Comparison of ENCODE assay signal across 8 mouse cellular contexts in the genomic region with DNA sequence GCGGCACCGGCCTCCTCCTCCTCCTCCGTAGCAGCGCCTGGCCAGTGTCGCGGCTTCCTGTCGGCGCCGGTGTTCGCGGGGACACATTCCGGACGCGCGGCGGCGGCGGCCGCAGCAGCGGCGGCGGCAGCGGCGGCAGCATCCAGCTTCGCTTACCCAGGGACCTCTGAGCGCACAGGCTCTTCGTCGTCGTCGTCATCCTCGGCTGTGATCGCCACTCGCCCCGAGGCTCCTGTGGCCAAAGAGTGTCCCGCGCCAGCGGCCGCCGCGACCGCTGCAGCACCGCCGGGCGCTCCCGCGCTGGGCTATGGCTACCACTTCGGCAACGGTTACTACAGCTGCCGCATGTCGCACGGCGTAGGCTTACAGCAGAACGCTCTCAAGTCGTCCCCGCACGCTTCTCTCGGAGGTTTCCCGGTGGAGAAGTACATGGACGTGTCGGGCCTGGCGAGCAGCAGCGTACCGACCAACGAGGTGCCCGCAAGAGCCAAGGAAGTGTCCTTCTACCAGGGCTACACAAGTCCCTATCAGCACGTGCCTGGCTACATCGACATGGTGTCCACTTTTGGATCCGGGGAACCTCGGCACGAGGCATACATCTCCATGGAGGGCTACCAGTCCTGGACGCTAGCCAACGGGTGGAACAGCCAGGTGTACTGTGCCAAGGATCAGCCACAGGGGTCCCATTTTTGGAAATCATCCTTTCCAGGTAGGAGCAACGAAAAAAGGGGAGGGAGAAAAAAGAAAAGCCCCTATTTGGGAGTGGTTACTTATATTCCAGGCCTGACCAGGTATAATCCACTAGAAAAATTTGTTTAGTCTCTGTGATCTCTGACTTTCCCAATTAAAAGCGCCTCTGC. TPM values are rescaled to one million over a fixed set of nuclear protein-coding genes. Genes with fewer than 3 reads are reported as not detected.
DNase-seq lines count a peak whose midpoint lies in the region; ATAC-seq lines count a peak whose summit lies in the region.

No protein-coding gene starts in this region.

- ATAC-seq in heart, embryonic 12.5 days (ENCODE audit: insufficient number of reproducible peaks, low FRiP score) = peak; percentile 22; the same call in 1 of the 2 replicates
- ATAC-seq in hindbrain, embryonic 16.5 days = peak; percentile 50; the same call in 1 of the 2 replicates
- ATAC-seq in midbrain, embryonic 13.5 days = peak; percentile 70

- no peaks in the 10 kb centered on the region for H3K9me3 ChIP-seq in heart, embryonic 12.5 days (replicated peaks)
- no peaks in the 10 kb centered on the region for H3K9me3 ChIP-seq in hindbrain, embryonic 16.5 days (ENCODE audit: control insufficient read depth, low read length)
- H3K9me3 ChIP-seq in midbrain, embryonic 13.5 days = no peaks in the 10 kb centered on the region

- H3K27ac ChIP-seq in heart, embryonic 12.5 days (ENCODE audit: poor library complexity, severe bottlenecking) = no peak overlapping the region
- H3K27ac ChIP-seq in brown adipose tissue, adult 24 weeks (replicated peaks; ENCODE audit: low read depth, low read length) = no peak overlapping the region
- no peak overlapping the region for H3K27ac ChIP-seq in hindbrain, embryonic 16.5 days (ENCODE audit: low read depth, low read length)
- no peak overlapping the region for H3K27ac ChIP-seq in midbrain, embryonic 13.5 days

- peaks cover 90% of the 10 kb centered on the region for H3K27me3 ChIP-seq in heart, embryonic 12.5 days (replicated peaks)
- H3K27me3 ChIP-seq in hindbrain, embryonic 16.5 days (replicated peaks; ENCODE audit: control insufficient read depth, insufficient read depth, low read length) = peaks cover 77% of the 10 kb centered on the region
- H3K27me3 ChIP-seq in midbrain, embryonic 13.5 days = peaks cover 98% of the 10 kb centered on the region

- peak overlapping the region; percentile 48 for H3K4me3 ChIP-seq in heart, embryonic 12.5 days
- H3K4me3 ChIP-seq in brown adipose tissue, adult 24 weeks (ENCODE audit: insufficient read depth, low read depth, low read length) = peak overlapping the region; percentile 41
- peak overlapping the region; percentile 34 for H3K4me3 ChIP-seq in hindbrain, embryonic 16.5 days (ENCODE audit: low read length)
- H3K4me3 ChIP-seq in midbrain, embryonic 13.5 days (replicated peaks) = peak overlapping the region; percentile 27

- peaks cover 19% of the 10 kb centered on the region for H3K4me1 ChIP-seq in heart, embryonic 12.5 days (replicated peaks)
- no peaks in the 10 kb centered on the region for H3K4me1 ChIP-seq in brown adipose tissue, adult 24 weeks (ENCODE audit: control insufficient read depth, insufficient read depth, insufficient read length, low read length)
- H3K4me1 ChIP-seq in hindbrain, embryonic 16.5 days (ENCODE audit: control insufficient read depth, insufficient read depth, low read depth, low read length) = peaks cover 9% of the 10 kb centered on the region
- H3K4me1 ChIP-seq in midbrain, embryonic 13.5 days (replicated peaks) = peaks cover 12% of the 10 kb centered on the region

- no peaks in the 10 kb centered on the region for H3K36me3 ChIP-seq in heart, embryonic 12.5 days
- H3K36me3 ChIP-seq in hindbrain, embryonic 16.5 days (ENCODE audit: control insufficient read depth, insufficient read depth, low read length) = no peaks in the 10 kb centered on the region
- no peaks in the 10 kb centered on the region for H3K36me3 ChIP-seq in midbrain, embryonic 13.5 days

- peak overlapping the region; percentile 76 for H3K4me2 ChIP-seq in heart, embryonic 12.5 days
- peak overlapping the region; percentile 51 for H3K4me2 ChIP-seq in hindbrain, embryonic 16.5 days (ENCODE audit: low read length)
- peak overlapping the region; percentile 49 for H3K4me2 ChIP-seq in midbrain, embryonic 13.5 days (replicated peaks)

- DNase-seq in heart, adult 8-10 months (ENCODE audit: low spot score) = no peak
- DNase-seq in ovary, postnatal 36 days (ENCODE audit: low spot score) = no peak
- DNase-seq in spleen, postnatal 10 days (ENCODE audit: low spot score in 2 of 2) = no peak
- no peak for DNase-seq in cerebellum, adult 9-10 months

- peak overlapping the region; percentile 9; the same call in 1 of the 2 replicates for H3K9ac ChIP-seq in heart, embryonic 12.5 days
- H3K9ac ChIP-seq in hindbrain, embryonic 16.5 days (ENCODE audit: low read depth, low read length) = no peak overlapping the region
- 0 out of 2 replicates have a peak overlapping the region, but pooled peaks have one; percentile 32 for H3K9ac ChIP-seq in midbrain, embryonic 13.5 days (replicated peaks)

- WGBS in heart, embryonic 12.5 days = under 1% methylated on average over 68 of the region's 74 CpGs
- under 1% methylated on average over 65 of the region's 74 CpGs for WGBS in hindbrain, embryonic 16.5 days
- under 1% methylated on average over 50 of the region's 74 CpGs for WGBS in midbrain, embryonic 13.5 days

RNA-seq across cellular contexts. Expression of gene Hoxd13, which starts 0.5 kb away (rescaled TPM):
- polyA plus RNA-seq in heart, embryonic 12.5 days (2016; fragmentation: Nextera tagmentation; extraction: Ambion mirVana) = 0.09 and 0.12 TPM in 2 replicates
- not detected for total RNA-seq in heart, adult 8-10 months (2022)
- not detected in 2 replicates for polyA plus RNA-seq in brown adipose tissue, adult 24 weeks (2012; ENCODE audit: insufficient read depth, insufficient read length, missing spikeins)
- 0.06 TPM in 1 of 2 replicates, not detected in the other for polyA plus RNA-seq in hindbrain, embryonic 16.5 days (2015; fragmentation: Nextera tagmentation; extraction: Ambion mirVana)
- polyA plus RNA-seq in midbrain, embryonic 13.5 days (2015; fragmentation: Nextera tagmentation; extraction: Ambion mirVana) = not detected in 2 replicates

RNA-seq across cellular contexts. Expression of gene Hoxd12, which starts 6.2 kb away (rescaled TPM):
- 0.14 and 0.15 TPM in 2 replicates for polyA plus RNA-seq in heart, embryonic 12.5 days (2016; fragmentation: Nextera tagmentation; extraction: Ambion mirVana)
- not detected for total RNA-seq in heart, adult 8-10 months (2022)
- polyA plus RNA-seq in brown adipose tissue, adult 24 weeks (2012; ENCODE audit: insufficient read depth, insufficient read length, missing spikeins) = not detected in 2 replicates
- polyA plus RNA-seq in hindbrain, embryonic 16.5 days (2015; fragmentation: Nextera tagmentation; extraction: Ambion mirVana) = not detected in 2 replicates
- not detected in 2 replicates for polyA plus RNA-seq in midbrain, embryonic 13.5 days (2015; fragmentation: Nextera tagmentation; extraction: Ambion mirVana)

RNA-seq across cellular contexts. Expression of gene Evx2, which starts 9.2 kb away (rescaled TPM):
- polyA plus RNA-seq in heart, embryonic 12.5 days (2016; fragmentation: Nextera tagmentation; extraction: Ambion mirVana) = not detected in 2 replicates
- total RNA-seq in heart, adult 8-10 months (2022) = not detected
- polyA plus RNA-seq in brown adipose tissue, adult 24 weeks (2012; ENCODE audit: insufficient read depth, insufficient read length, missing spikeins) = not detected in 2 replicates
- 0.40 and 0.58 TPM in 2 replicates for polyA plus RNA-seq in hindbrain, embryonic 16.5 days (2015; fragmentation: Nextera tagmentation; extraction: Ambion mirVana)
- polyA plus RNA-seq in midbrain, embryonic 13.5 days (2015; fragmentation: Nextera tagmentation; extraction: Ambion mirVana) = 0.62 and 0.89 TPM in 2 replicates

RNA-seq across cellular contexts. Expression of gene Hoxd11, which starts 10.8 kb away (rescaled TPM):
- polyA plus RNA-seq in heart, embryonic 12.5 days (2016; fragmentation: Nextera tagmentation; extraction: Ambion mirVana) = not detected in 2 replicates
- total RNA-seq in heart, adult 8-10 months (2022) = not detected
- not detected in 2 replicates for polyA plus RNA-seq in brown adipose tissue, adult 24 weeks (2012; ENCODE audit: insufficient read depth, insufficient read length, missing spikeins)
- polyA plus RNA-seq in hindbrain, embryonic 16.5 days (2015; fragmentation: Nextera tagmentation; extraction: Ambion mirVana) = not detected in 2 replicates
- polyA plus RNA-seq in midbrain, embryonic 13.5 days (2015; fragmentation: Nextera tagmentation; extraction: Ambion mirVana) = not detected in 2 replicates

RNA-seq across cellular contexts. Expression of gene Hoxd10, which starts 23.1 kb away (rescaled TPM):
- 0.10 TPM in 1 of 2 replicates, not detected in the other for polyA plus RNA-seq in heart, embryonic 12.5 days (2016; fragmentation: Nextera tagmentation; extraction: Ambion mirVana)
- total RNA-seq in heart, adult 8-10 months (2022) = under 1 TPM in 1 of 4 experiments, not detected in 3; 0.12 TPM
- not detected in 2 replicates for polyA plus RNA-seq in brown adipose tissue, adult 24 weeks (2012; ENCODE audit: insufficient read depth, insufficient read length, missing spikeins)
- polyA plus RNA-seq in hindbrain, embryonic 16.5 days (2015; fragmentation: Nextera tagmentation; extraction: Ambion mirVana) = not detected in 2 replicates
- not detected in 2 replicates for polyA plus RNA-seq in midbrain, embryonic 13.5 days (2015; fragmentation: Nextera tagmentation; extraction: Ambion mirVana)
